Mouse (Mus musculus) cerebellum, adult 11-12 months (tissue): Measurements from ENCODE around the gene Runx2.

Experiments
- DNase-seq: peaks from one replicate; pipeline ENCODE4 v3.0.0; 2022

Gene Runx2

GRCm38 (mm10) chr17:44455681-44456600 is 358.7 kb downstream of the Runx2 start:
- DNase-seq = peak; percentile 7

GRCm38 (mm10) chr17:44449915-44450471 is 364.6 kb downstream of the Runx2 start:
- DNase-seq = no peak
